Mouse (Mus musculus): ENCODE data around the gene Tmem135. TPM values are rescaled to one million over a fixed set of nuclear protein-coding genes. Genes with fewer than 3 reads are reported as not detected.

The Tmem135 gene
- total RNA-seq, 2 experiments from 2014 or later = 26.2 to 27.6 TPM

DNA sequence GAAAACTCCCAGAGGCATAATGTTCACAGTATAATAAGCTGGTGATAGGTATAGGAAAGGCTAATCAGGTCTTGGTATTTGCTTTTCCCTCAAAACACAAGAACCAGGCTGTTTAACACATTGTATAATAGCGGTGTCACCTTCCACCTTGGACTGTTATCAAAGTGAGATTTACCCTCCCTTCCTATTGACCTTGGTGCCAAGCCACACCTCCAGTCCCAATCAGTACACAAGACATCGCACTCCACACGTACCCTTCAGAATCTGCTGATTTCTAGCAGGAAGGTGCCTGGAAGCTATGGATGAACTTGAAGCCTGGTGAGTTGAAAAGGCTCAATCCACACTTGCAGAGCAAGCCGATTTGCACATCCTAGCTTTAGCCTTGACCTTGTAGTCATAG, 12.2 kb downstream of the Tmem135 start:
- DNase-seq (ENCODE audit: low spot score in 2 of 2) = no peak

DNA sequence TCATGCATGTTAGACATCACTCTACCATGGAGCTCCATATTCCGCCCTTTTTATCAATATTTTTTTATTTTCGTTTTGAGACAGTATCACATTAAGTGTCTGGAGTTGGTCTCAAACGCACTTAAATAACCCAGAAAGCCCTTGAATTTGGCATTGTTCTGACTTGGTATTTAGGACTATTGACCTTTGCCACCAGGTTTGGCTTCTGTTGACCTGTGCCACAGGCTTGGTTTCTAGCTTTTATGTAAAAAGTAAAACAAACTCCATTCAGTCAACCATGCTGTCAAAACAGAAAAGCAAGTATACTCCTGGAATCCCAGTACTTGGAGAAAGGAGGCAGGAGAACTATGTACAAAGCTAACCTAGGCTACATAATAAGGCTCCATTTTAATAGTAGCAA, 12.7 kb downstream of the Tmem135 start:
- no peak for DNase-seq (ENCODE audit: low spot score in 2 of 2)

DNA sequence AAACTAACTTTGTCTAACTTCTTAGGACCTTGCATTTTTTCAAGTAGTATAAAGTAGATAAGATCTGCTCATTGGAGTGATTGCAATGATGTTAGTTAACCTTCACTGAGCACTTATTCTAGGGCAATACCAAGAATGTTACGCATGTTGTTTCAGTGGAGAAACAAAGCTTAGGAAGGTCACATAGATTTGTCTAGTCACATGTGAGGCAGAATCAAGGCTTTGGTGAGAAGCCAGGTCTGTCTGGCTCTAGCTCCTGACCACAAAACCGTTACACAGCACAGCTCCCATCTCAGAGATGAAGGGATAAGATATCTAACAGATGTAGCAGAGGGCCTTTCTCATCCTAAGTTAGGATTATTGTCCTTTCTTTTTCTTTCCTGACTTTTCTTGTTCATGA, 13.4 kb downstream of the Tmem135 start:
- no peak for DNase-seq (ENCODE audit: low spot score in 2 of 2)

DNA sequence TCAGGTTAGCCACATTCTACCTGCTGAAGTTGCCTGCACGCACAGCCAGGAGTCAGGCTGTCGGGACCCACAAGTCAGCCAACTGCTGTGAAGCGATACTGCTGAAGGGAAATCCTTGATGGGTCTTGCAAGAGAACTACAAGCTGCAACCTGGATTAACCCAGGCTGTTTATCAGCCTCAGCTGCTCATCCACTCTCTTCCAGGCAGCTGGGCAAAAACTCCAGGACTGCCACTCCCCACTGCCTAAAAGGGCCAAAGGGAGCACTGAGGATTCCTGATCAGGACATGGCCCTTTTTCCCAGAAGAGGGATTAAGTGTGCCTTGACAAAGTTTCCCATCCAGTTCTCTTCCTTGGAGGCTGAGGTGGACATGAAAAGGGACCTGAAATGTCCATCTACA, 15.0 kb downstream of the Tmem135 start:
- DNase-seq (ENCODE audit: low spot score in 2 of 2) = no peak

DNA sequence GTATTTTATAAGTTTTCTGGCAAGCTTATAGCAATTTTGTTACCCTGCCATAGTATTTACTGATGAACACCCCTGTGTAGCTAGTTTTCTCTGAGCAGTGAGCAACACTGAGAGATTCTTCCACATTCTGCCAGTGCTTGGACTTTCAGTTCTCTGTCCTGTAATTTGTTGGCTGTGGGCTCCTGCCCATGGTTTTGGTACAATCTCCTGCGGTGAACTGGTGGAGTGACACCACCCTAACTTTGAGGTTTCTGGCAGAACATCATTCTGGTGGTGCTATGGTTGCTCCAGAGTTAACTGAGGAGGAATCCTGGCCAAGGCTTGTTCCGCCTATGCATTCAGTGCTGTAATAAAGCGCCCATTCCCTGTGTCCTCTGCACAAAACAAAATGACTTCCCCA, 21.1 kb downstream of the Tmem135 start:
- no peak for DNase-seq (ENCODE audit: low spot score in 2 of 2)

DNA sequence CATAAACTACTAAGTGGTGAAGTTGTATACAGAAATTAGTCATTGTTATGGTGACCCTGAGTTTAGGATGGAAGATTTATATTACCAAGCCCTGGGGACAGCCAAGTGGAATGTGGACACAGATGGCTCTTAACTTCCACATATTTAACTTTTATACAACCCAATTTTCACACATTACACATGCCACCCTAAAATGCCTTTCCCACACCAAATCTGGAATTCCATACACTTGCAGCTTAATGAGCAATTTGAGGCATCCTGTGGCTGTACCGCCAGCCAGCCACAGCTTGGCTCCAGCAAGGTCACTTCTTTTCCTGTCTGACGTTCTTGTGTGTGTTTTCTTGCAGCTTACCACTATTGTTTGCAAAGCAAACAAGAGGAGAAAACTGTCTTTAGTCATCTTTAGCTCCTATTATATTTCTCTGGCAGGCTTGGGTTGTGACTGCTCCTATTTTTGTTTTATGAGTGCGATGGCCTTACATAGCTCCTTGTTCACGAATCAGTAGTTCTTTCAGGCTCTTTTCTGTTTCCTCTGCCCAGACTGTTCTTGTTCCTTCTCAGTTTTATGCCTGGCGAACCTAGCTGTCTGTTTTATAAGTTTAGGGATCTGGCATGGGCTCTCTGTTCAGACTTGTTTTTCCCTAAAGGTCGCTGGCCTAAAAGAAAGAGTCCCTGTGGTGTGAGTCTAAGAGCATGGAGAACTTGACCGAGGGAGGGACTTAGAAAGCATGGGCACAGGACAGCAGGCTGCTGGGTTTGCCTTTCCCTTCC, 22.9 kb downstream of the Tmem135 start:
- no peak for DNase-seq (ENCODE audit: low spot score in 2 of 2)

DNA sequence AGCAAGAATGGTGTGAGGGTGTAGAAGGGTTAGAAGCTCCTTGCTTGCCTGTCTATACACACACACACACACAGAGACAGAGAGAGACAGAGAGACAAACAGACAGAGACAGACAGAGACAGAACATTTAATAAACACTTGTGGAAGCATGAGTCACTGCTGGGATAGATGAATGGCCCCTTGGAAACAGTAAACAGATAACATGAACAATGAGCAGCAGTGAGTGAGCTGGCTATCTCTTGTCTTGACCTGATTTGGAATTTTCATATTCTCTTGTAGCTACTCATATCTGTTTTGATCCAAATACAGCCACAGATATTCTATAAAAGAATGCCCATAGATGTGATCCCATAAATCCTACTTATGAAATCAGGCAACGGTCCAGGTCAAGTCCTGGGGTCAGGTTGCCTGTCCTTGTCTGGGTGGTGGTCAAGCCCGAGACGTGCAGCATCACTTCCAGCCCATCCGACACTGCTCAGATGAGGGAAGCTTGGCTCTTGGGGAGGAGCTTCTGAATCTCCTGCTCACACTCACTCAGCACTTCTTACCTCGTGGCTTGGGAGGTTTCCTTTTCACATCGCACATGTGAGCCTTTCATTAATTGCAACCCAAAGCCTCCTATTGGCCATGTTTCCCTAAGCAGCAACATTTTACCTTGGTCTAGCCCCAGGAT, 32.3 kb downstream of the Tmem135 start:
- DNase-seq (ENCODE audit: low spot score in 2 of 2) = no peak

DNA sequence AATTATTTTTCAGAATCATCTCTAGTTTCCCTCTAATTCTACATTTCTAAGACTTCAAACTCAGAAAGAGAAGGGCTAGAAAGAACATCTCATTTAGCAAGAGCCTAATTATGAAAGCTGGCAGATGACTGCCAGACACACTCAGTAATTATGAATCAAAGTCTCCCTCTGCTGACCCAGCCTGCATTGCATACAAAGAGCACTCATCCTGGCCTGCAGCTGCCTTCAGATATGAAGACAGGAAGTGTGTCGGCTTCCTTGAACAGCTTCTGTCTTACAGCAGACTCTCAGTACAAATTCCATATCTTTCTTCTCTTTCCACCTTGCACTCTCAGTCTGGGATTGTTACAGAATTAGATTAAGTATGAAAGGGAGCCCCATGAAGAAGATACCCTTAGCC, 33.1 kb downstream of the Tmem135 start:
- DNase-seq (ENCODE audit: low spot score in 2 of 2) = no peak

DNA sequence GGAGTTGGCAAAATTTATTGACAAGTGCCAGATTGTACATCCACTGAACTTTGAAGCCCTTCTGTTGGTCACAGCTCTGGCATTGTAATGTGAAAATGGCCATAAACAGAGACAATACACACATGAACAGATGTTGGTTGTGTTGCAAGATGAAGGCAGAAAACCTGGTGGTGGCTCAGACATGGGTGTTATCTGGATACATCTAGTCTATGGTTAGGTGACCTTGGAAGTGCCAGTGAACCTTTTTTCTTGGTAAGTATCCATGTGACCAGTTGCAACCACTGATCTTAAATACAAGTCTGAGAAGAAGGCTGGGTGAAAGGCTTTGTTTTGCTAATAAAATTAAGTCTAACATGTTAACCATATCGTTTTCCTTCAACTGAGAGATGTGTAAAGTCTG, 33.9 kb downstream of the Tmem135 start:
- DNase-seq (ENCODE audit: low spot score in 2 of 2) = no peak

DNA sequence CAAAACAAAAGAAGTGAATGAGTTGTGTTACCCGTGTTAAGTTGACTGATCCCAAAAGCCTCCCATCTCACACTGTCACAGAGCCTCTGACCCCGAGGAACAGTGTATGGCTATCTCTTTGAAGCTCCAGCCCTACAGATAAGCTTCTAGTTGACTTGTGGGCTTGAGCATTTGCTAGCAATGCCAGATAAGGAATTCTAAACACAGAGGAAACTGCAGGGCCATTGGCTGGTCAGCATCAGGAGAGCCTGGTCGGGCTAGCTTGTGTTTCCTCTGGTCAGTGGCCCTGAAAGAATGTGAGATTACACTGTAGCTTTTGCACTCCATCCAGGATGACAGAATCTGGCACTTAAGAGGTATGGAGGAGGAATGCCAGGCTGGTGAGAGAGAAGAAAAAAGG, 36.4 kb downstream of the Tmem135 start:
- DNase-seq (ENCODE audit: low spot score in 2 of 2) = no peak

DNA sequence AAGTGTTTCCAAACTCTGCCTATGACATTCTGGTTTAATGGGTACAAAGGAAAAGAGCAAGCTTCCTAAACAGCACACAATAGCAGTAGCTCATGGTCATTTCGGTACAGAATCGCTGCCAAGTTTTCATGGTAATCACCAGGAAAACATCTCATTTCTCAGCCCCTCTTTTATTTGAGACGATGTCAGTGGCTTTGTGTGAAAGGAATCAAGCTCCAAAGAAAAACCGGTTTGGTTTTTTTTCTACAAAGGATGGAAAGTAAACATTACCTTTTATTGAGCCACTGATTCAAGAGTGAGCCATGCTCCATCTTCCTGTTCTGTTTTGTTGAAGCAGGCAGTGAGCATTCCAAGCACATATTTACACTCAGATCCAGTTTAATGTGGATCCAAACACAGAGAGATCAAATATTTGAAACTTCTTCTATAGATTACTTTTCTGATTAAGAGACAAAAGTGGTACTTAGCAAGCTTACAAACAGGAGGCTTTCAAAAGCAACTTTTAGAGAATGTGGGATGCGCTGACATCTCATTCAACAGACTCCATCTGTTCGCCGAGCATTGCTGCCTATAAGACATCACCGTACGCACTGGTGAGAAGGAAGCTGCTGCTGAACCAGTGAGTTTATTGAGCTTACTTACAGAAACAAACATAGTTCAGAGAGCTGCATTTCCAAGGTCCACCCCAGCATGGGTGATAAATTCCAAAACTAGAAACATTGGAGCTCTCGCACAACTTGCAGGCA, 38.7 kb downstream of the Tmem135 start:
- no peak for DNase-seq (ENCODE audit: low spot score in 2 of 2)

DNA sequence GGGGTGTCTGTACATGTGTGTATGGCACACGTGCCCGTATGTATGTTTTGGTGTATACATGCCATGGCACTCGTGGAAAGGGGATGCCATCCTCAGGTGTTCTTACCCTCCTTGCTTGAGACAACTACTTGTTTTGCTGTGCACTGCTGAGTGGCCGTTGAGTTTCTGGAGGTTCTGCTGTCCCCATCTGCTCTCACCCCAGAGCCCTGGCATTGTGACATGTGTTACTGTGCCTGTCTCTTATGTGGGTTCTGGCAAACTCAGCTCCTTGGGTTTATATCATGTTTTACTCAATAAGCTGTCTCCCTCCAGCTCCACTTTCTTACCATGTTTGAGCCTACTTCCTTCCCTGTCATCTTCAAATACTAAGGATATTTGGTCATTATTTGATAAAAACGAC, 40.0 kb downstream of the Tmem135 start:
- no peak for DNase-seq (ENCODE audit: low spot score in 2 of 2)

DNA sequence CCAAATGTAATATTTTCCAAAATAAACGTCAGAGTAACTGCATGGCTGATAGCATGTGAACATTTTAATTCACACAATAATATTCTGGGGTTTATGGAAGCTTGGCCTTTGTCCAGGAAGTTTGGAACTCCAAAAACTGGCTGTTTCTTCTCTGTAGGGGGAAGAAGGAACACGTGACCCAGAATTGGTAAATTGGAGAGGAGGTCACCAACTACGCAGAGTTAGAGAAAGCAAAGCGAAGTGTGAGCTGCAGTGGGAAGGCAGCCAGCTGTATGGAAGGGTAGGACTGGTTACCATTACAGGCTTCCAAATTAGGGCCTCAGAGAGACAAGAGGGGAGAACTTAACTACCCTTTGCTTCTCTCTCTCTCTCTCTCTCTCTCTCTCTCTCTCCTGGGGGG, 47.7 kb downstream of the Tmem135 start:
- peak in 1 of 2 experiments; percentile 20 for DNase-seq (ENCODE audit: low spot score in 2 of 2)

DNA sequence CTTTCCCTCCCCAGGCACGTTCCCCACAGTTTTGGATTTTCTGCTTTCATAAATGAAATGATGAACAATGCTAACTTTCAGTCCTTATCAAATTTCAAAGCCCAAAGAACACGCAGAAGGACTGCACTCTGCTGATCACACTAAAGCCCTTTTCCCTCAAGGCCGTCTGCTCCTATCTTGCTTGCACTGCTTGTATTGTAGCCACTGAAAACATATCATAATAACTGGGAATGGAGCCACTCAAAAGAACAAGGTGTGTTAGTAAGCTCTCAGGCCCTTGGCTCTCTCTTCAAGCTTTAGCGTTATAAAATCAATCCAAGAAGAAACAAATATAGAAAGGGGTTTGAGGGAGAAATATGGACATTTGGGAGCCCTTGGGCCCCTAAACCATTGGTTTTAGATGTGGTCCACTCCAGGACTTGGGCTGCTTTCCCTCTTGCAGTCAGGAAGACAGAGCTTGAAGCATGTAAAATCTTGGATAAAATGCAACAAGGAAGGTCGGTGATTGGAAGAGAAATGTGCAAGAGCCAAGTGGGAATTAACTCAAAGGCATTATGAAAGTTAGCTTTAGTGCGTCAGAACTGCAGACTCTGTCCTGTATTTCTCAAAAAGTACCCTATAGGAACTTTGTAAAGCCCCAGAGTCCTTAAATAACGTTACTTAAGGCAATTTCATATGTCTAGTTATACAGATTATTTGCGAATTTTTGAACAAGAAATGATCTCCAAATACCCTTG, 48.3 kb downstream of the Tmem135 start:
- DNase-seq (ENCODE audit: low spot score in 2 of 2) = no peak

DNA sequence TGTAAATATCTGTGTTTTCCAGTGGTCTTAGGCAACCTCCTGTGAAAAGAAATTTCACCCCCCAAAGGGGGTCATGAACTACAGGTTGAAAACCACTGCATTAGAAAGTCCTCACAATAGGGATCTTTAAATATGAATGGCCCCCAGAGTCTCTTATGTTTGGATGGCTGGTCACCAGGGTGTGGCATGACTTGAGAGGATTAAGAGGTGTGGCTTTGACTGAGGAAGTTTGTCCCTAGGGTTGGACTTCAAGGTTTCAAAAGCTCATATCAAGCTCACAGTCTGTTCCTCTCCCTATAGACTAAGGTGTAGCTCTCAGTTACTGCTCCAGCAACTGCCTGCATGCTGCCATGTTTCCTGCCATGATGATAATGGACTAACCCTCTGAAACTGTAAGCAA, 62.0 kb downstream of the Tmem135 start:
- DNase-seq (ENCODE audit: low spot score in 2 of 2) = no peak

DNA sequence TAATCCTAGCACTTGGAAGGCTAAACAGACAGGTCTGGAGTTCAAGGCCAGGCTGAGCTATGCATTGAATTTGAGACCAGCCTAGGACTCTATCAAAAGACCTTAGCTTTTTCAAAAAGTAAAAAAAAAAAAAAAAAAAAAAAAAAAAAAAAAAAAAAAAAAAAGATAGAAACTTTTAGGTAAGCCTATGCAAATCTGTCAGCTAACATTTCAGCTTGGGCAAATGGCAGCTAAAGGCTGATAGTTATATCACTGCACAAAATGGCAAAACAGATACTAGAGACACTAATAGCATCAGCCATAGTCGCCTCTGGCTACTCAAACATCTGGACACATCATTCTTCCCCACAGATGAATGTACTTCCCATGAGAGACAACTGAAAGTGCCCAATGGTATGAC, 64.2 kb downstream of the Tmem135 start:
- no peak for DNase-seq (ENCODE audit: low spot score in 2 of 2)

DNA sequence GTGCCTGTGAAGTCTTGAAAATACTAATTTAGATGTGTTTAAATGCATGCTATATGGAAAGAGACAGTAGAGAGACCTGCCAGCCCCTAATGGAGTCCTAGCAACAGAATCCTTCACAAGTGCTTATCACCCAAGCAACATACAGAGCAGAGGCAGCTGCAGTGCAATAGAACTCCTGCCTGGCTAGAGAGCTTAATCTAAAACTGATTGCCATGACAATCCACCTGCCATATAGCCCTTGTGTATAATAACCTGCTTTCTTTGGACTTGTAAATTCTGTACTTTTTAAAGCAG, 64.9 kb downstream of the Tmem135 start:
- no peak for DNase-seq (ENCODE audit: low spot score in 2 of 2)

DNA sequence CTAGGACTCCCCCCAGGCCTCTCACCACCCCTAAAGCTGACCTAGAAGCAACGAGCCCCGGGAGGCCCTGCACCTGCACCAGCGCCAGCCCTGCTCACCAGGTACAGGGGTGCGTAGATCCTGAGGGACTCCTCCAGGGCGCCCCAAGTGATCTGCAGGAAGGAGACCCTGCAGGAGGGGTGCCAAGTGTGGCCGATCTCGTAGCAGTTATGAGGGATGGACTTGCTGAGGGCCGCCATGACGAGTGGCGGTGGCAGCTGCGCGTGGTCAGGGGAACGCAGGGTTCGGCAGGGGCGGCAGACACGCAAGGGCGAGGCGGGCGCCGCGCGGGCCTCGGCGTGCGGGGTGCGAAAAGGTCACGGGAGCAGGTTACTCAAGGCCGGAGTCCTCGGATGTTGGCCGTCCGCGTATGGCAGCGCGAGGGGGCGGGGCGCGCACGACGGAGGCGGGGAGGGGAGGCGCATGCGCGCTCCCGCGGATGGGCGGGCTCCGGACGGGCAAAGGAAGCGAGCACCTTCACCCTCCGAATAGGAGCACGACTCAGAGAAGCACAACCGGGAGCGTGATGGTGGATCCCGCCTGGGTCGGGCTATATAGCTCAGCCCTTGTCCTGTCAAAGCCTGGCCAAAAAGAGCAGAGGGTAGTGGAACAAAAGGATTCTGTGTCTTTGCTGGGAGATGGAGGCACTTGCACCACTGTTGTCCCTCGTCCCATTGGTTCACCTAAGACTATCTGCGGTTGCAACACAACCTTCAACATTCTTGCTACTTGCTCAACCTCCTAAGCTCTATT, 65.5 kb downstream of the Tmem135 start:
- peak; percentile 82 to 93 for DNase-seq (ENCODE audit: low spot score in 2 of 2)

DNA sequence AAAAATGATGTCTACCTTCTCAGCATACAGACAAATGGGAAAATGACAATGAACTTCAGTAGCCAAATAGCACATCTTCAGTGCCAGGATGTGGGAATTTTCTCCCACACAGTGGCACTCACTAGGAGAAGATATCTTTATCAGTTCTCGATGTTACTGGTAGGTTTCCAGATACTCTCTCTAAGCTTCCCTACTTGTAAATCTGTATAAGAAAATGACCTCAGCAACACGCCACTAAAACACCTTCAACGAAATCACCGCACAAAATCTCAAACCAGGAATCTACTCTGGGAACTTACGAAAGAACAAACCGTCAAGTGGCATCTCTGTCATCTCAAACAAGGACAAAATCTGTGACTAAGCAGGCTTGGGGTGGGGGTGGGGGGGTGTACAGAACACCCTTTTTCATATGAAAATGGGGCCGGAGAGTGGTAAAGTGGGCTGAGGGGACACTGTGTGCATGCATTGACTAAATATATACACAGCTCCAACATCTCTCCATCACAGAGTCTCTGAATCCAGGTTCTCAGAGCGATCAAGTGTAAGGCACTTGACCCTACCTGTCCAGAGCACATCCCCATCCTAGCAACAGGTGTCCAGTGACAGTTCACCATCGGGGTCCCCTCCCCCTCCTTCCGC, 66.2 kb downstream of the Tmem135 start:
- DNase-seq (ENCODE audit: low spot score in 2 of 2) = no peak

DNA sequence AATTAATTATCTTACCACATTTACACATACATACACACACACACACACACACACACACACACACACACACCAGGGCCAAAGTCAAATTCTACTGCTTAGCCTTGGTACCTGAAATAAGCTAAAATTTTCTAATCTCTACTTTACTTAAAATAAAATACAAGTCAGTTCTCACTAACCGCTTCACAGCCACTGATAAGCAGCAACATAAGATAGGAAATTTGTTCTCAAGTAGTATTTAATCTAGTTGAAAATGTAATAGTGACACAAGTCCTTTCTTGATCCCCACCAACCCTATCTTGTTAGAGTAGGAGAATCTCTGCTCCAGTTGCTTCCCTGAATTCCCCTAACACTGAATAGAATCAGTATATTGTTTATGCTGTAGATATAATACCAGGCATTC, 67.6 kb downstream of the Tmem135 start:
- DNase-seq (ENCODE audit: low spot score in 2 of 2) = no peak

DNA sequence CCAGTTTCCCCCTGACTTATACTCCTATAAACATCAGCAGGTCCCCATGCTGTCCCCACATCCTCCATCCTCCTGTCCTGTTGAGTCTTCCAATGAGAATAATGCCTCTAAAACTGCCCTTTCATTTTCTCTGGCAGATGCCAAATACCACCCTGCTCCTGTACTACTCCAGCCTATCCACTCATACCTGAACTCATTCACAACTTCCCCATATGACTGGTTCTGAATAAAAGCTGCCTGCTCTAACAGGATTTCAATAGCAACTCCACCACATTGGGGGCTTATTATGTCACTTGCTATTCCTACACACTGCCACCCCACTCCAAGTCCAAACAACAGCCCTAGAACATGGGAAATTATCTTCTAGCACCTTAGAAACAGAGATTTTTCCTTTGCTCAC, 68.7 kb downstream of the Tmem135 start:
- DNase-seq (ENCODE audit: low spot score in 2 of 2) = no peak

All from gastrocnemius, postnatal 4 days (tissue).